Mouse (Mus musculus) right cerebral cortex, adult 2 months (tissue): ENCODE measurements around the gene Thap4.
A peak's percentile ranks its signal among the peaks of the same experiment; 100 is the strongest.

ENCODE experiments used
- DNase-seq, 2 experiments: peaks; one replicate each; pipeline ENCODE4 v3.0.0; 2021 to 2022; ENCODE audit warnings: low spot score in 2 of 2

Gene Thap4

GRCm38 (mm10) chr1:93742910-93743309 is 11.8 kb downstream of the Thap4 start:
- DNase-seq, result no peak

GRCm38 (mm10) chr1:93741987-93742386 is 12.7 kb downstream of the Thap4 start:
- DNase-seq, result no peak

GRCm38 (mm10) chr1:93740671-93741070 is 14.0 kb downstream of the Thap4 start:
- no peak for DNase-seq

- DNase-seq, result no peak
These were observed 17.0 kb downstream of the Thap4 start for GRCm38 (mm10) chr1:93737711-93738110.

GRCm38 (mm10) chr1:93735859-93736258 is 18.8 kb downstream of the Thap4 start:
- no peak for DNase-seq

- DNase-seq, result no peak
These were observed 22.8 kb downstream of the Thap4 start for GRCm38 (mm10) chr1:93731880-93732281.

GRCm38 (mm10) chr1:93731103-93731502 is 23.6 kb downstream of the Thap4 start:
- DNase-seq, result no peak

- DNase-seq, result peak; percentile 43 to 55
These were observed 27.7 kb downstream of the Thap4 start for GRCm38 (mm10) chr1:93726974-93727373.

GRCm38 (mm10) chr1:93726116-93726515 is 28.5 kb downstream of the Thap4 start:
- DNase-seq, result no peak

GRCm38 (mm10) chr1:93725665-93726064 is 29.0 kb downstream of the Thap4 start:
- no peak for DNase-seq

GRCm38 (mm10) chr1:93724623-93725022 is 30.0 kb downstream of the Thap4 start:
- no peak for DNase-seq

- no peak for DNase-seq
These were observed 33.1 kb downstream of the Thap4 start for GRCm38 (mm10) chr1:93721557-93721956.

- DNase-seq, result no peak
These were observed 38.5 kb downstream of the Thap4 start for GRCm38 (mm10) chr1:93716166-93716565.

GRCm38 (mm10) chr1:93705389-93705788 is 49.3 kb downstream of the Thap4 start:
- no peak for DNase-seq

- DNase-seq, result no peak
These were observed 50.3 kb downstream of the Thap4 start for GRCm38 (mm10) chr1:93704341-93704740.

- no peak for DNase-seq
These were observed 51.1 kb downstream of the Thap4 start for GRCm38 (mm10) chr1:93703472-93704048.

- no peak for DNase-seq
These were observed 52.6 kb downstream of the Thap4 start for GRCm38 (mm10) chr1:93702106-93702505.

- peak; percentile 75 to 79 for DNase-seq
These were observed 55.5 kb downstream of the Thap4 start for GRCm38 (mm10) chr1:93699159-93699558.

- no peak for DNase-seq
These were observed 57.3 kb downstream of the Thap4 start for GRCm38 (mm10) chr1:93697317-93697716.

GRCm38 (mm10) chr1:93694966-93695365 is 59.7 kb downstream of the Thap4 start:
- no peak for DNase-seq

- no peak for DNase-seq
These were observed 60.7 kb downstream of the Thap4 start for GRCm38 (mm10) chr1:93693943-93694342.

GRCm38 (mm10) chr1:93693502-93693901 is 61.2 kb downstream of the Thap4 start:
- no peak for DNase-seq

GRCm38 (mm10) chr1:93692773-93693172 is 61.9 kb downstream of the Thap4 start:
- no peak for DNase-seq

- DNase-seq, result peak; percentile 29 to 34
These were observed 62.8 kb downstream of the Thap4 start for GRCm38 (mm10) chr1:93691786-93692357.
